Mouse (Mus musculus) left cerebral cortex, adult 2 months (tissue): ENCODE results near the gene Edn3. TPM values are rescaled to one million over a fixed set of nuclear protein-coding genes. Genes with fewer than 3 reads are reported as not detected.

Experiments used
- DNase-seq, 2 experiments: peaks; one replicate each; pipeline ENCODE4 v3.0.0; 2021 to 2022; ENCODE audit warnings: low spot score in 2 of 2, mixed read lengths in 1 of 2; ENCODE audit errors: extremely low spot score in 1 of 2
- H3K27ac ChIP-seq: fragments of 200-600 bp; 2 replicates; pipeline ENCODE4 v1.8.1; 2022
- H3K4me3 ChIP-seq: fragments of 200-600 bp; 2 replicates; pipeline ENCODE4 v1.8.1; 2022
- CTCF ChIP-seq: fragments of 200-600 bp; IDR thresholded peaks from 2 replicates; pipeline ENCODE4 v1.8.1; 2022; ENCODE audit warnings: antibody characterized with exemption, mild to moderate bottlenecking, moderate library complexity
- intact Hi-C: fragments of 180-260 bp; cut with DNase I; formaldehyde crosslinking; loops from one replicate; pipeline ENCODE4 v1.15.1; 2025
- long read RNA-seq, 2 experiments: library from polyadenylated mRNA; stranded (forward); transcript quantifications; one replicate each; pipeline ENCODE4 v2.0.0; 2021; ENCODE audit warnings: borderline mapping rate in 2 of 2
- total RNA-seq, 2 experiments: library from RNA; stranded (reverse); gene quantifications; 2 replicates each; pipeline ENCODE4 v1.2.3; 2021

Edn3 gene
- total RNA-seq: 1 to 10 TPM; 4.5 to 5.2 TPM
- long read RNA-seq, experiment 1, transcript Edn3-201 (5 exons, 3,117 nt): major isoform, 5 of 8 reads
- long read RNA-seq, experiment 1, partial matches to known transcripts: 0 of 8 reads
- long read RNA-seq, experiment 1, other reads (novel, unspliced or antisense): 1 of 8 reads
- long read RNA-seq, experiment 2, partial matches to known transcripts: 0 of 5 reads
- long read RNA-seq, experiment 2, other reads (novel, unspliced or antisense): 1 of 5 reads

DNA sequence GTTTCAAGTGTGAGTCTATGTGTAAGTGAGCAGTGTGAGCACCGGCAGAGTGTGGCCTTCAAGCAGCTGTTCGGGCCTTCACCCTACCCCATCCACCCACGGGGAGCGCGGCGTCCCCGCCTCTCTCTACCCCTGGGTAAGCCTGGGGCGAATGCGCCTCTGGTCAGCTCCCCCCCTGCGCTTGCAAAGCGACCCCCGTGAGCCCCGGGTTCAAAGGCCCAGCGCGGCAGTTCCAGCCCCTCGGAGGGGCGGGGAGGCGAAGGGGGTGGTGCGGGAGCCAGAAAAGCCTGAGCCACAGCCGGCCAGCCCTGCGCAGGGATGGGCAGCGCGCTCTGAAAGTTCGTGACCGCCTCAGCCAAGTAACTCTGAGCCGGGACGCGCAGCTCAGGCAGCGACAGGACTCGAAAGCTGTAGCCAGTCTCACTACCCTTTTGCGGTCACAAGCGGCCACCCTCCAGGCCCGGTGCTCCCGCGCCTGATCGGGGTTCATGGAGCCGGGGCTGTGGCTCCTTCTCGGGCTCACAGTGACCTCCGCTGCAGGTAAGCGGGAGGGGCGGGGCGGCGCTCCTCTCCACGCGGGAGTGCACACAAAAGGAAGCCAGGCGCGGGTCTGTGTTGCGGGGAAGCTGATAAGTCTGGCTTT lies at the start of gene Edn3:
TSS of gene Edn3 (plus strand) at position 141 of the 643 bp plus-strand sequence.
- intact Hi-C loops: no loop called here
- no peak for TF ChIP-seq CTCF
- no peak for DNase-seq
- Histone ChIP-seq H3K4me3 (peak within 1 kb of the TSS; percentile 37), H3K27ac (no peak within 1 kb of the TSS; the same call in 1 of the 2 replicates)

DNA sequence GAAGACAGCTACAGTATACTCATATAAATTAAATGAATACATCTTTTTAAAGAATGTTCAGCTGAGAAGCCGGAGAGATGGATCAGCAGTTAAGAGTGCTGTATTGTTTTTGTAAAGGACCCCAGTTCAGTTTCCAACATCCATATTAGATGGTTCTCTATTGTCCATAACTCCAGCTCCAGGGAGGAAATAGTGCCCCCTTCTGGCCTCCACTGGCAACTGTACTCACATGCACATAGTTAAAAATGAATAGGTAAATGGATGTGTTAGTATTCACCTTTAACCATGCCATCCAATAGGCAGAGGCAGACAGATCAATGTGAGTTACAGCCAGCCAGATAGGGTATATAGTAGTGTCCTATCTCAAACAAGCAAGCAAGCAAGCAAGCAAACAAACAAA lies 48.4 kb upstream of the Edn3 start:
- peak; percentile 17; the same call in 1 of the 2 replicates for TF ChIP-seq CTCF
- DNase-seq: no peak
- H3K27ac ChIP-seq: no peak overlapping the region
- no peak overlapping the region for H3K4me3 ChIP-seq
- intact Hi-C loops: no loop called here

DNA sequence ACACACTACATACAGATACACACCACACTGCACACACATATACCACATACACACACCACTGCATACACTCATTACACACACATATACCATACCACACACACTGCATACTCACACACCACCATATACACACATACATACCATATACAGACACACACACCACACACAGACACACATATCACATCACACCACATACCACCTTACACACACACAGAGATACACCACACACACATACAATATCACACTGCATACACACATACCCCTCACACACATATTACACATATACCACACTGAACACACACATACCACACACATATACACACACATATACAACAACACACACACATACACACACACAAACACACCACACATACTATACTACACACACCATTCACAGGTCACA lies 44.5 kb upstream of the Edn3 start:
- no peak for TF ChIP-seq CTCF
- H3K4me3 ChIP-seq: no peak overlapping the region
- DNase-seq: no peak
- no peak overlapping the region for H3K27ac ChIP-seq
- intact Hi-C loops: no loop called here

DNA sequence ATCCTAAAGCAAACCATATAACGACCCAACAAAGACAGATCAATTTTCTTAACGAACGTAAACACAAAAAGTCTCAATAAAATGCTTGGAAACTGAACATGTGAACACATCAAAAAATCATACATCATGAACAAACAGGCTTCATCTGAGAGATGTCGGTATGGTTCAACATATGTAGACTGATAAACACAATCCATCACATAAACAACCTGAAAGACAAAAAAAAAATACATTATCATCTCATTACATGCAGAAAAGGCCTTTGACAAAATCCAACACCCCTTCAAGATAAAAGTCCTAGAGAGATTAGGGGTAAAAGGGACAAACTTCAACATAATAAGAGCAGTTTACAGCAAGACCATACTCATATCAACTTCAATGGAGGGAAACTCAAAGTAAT lies 42.6 kb upstream of the Edn3 start:
- no peak overlapping the region for H3K27ac ChIP-seq
- no peak for DNase-seq
- H3K4me3 ChIP-seq: no peak overlapping the region
- intact Hi-C loops: no loop called here
- no peak for TF ChIP-seq CTCF

DNA sequence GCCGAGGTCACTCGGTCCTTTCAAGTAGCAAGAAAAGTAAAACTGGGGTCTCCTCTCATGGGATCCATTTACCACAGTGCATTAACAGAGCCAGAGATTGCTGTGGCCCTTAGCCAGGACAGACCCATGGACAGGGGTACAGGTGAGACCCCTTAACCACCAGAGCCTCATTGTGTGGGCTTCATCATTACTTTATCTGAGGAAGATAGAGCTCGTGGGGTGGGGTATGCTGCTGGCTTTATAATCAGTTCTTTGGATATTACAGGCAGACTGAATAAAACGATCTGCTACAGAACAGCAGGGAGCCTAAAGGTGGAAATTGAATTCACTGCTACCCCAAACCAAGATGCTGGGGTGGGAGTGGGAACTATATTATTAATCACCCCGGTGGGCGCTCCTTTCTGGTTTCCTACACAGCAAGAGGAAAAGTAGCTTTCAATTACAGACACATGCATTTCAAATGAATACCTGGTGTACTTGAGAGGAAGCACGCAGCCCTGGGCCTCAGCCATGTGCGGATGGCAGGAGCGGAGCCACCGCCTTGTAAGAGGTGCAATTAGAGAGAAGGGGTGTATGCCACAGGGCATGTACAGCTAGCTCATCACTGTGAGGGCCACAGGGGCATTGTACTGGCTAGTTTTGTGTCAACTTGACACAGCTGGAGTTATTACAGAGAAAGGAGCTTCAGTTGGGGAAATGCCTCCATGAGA lies 33.1 kb upstream of the Edn3 start:
- no peak for DNase-seq
- Histone ChIP-seq H3K4me3 (no peak overlapping the region), H3K27ac (no peak overlapping the region)
- intact Hi-C loops: loop anchor here (5.0 kb wide), 1 partner anchor 110 kb away; no protein-coding TSS in a partner anchor
- no peak for TF ChIP-seq CTCF

DNA sequence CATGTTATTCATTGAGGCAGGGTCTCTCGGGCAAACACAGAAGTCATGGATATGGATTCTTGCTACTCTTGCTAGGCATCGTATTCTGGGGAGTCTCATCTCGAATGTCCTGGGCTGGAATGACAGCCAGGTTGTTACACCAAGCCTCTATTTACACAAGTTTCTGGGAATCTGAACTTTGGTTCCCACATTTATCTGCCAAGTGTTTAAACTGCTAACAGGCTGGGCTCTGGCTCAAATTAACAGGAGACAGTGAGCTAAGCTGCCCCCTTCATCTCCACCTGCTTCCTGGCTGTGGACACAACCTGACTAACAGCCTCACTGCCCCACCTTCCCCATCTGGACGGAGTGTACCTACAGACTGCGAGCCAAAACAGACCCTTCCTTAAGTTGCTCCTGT lies 28.5 kb upstream of the Edn3 start:
- TF ChIP-seq CTCF: no peak
- DNase-seq: no peak
- intact Hi-C loops: no loop called here
- Histone ChIP-seq H3K27ac (no peak overlapping the region), H3K4me3 (no peak overlapping the region)

DNA sequence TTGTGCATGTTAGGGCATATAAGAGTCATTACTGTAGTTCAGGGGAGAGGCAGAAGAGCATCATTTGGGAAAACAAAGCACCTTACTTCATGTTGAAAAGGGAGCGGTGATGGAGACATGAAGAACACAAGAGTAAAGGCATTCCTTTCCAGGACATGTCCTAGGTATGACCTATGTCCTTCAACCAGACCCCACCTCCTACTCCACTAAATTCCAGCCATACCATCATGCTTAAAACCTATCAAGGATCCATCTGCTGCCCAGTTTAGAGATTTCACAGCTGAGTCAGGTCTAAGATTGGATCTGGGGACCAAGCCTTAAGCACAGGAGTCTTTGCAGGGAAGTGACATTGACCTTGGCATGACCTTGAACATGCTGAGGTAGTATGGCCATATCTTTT lies 25.1 kb upstream of the Edn3 start:
- intact Hi-C loops: no loop called here
- H3K27ac ChIP-seq: no peak overlapping the region
- no peak for DNase-seq
- H3K4me3 ChIP-seq: no peak overlapping the region
- no peak for TF ChIP-seq CTCF

DNA sequence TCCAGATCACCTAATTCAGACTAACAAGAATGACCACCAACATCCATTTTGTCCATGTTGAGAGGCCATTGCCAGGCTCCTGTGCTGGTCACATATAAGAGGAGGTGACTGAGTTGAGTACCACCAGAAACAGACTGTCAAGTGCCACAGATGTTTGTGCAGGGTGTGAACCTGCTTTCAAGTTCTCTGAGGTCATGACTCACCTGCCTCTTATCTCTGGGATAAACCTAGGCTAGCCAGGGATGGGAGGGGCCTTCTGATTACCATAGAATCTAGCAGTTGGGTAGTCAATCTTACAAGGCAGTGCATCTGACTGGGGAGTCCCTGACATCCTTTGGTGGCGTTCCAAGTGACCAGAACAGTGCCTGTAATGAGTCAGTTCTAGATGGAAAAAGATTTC lies 13.2 kb upstream of the Edn3 start:
- intact Hi-C loops: no loop called here
- TF ChIP-seq CTCF: no peak
- no peak for DNase-seq
- no peak overlapping the region for H3K27ac ChIP-seq
- H3K4me3 ChIP-seq: no peak overlapping the region

DNA sequence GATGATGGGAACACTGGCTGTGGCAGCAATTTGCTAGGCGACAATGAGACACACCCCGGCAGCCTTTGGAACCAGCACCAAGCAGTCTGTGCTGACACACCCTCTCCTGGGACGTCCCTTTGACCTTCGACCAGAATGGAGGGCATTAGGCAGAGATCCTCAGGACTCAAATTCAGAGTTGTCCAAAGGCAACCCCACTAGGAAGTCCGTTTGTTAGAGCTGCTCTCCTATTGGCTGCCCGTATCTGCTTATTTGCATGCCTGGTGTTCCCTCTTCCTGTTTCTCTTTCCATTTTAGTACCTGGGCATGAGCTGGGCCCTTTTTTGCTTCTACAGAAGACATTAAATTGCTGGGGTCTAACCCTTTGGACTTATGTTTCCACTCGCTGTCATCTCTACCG lies 12.0 kb upstream of the Edn3 start:
- Histone ChIP-seq H3K27ac (no peak overlapping the region), H3K4me3 (no peak overlapping the region)
- intact Hi-C loops: no loop called here
- no peak for TF ChIP-seq CTCF
- no peak for DNase-seq

DNA sequence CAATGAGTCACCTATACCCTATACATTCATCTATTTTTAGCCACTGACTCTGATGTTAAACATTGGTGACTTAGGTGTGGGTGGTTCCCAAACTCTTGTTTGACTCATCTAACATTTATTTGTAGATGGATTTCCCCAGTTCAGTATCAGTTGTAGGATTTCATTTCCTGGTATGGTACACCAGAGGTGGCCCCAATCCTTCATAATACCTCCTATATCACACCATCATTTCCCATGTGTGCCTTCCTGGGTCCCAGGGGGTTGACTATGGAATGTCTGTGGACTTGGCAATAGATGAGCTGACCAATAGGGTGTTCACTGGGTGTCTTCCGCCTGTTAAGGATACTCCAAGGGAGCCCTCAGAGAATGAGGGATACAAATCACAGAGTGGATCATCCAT lies 7.2 kb upstream of the Edn3 start:
- no peak for DNase-seq
- Histone ChIP-seq H3K4me3 (no peak overlapping the region), H3K27ac (no peak overlapping the region)
- no peak for TF ChIP-seq CTCF
- intact Hi-C loops: no loop called here

DNA sequence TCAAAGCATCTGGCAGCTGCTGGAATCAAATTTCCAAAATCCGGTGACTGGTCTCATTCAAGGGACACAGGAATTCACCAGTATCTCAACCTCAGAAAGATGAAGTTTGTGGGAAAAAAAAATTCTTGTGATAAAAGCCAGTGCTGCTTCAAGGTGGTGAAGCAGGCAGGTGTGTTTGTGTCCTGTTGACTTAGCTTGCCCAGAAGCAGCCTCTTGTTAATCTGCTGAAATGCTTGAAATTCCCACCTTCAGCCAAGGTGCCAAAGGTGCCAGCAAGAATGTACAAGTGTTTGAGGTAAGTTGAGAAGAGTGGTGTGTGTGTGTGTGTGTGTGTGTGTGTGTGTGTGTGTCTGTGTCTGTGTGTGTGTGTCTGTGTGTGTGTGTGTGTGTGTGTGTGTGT lies 6.2 kb upstream of the Edn3 start:
- DNase-seq: no peak
- Histone ChIP-seq H3K27ac (no peak overlapping the region), H3K4me3 (no peak overlapping the region)
- no peak for TF ChIP-seq CTCF
- intact Hi-C loops: no loop called here

DNA sequence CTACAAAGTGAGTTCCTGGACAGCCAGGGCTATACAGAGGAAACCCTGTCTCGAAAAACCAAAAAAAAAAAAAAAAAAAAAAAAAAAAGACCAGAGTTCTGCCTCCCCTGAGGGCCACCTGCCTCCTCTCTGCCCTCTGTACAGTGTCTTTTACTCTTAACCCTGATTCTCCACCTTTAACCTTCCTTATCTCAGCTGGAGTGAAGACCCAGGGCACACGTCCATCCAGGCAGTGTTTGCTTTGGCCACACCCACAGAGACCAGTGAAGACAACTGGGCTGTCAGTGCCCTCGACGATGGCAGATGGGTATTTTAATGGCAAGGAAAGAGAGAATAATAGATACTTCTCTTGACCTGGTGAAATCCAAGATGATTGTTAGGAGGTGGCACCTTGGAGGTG lies 1.2 kb upstream of the Edn3 start:
- no peak overlapping the region for H3K4me3 ChIP-seq
- no peak for DNase-seq
- H3K27ac ChIP-seq: no peak overlapping the region
- TF ChIP-seq CTCF: no peak
- intact Hi-C loops: no loop called here
